Mouse (Mus musculus) CD4-positive helper T cell, adult 2 months (primary cell): ENCODE measurements around the gene G2e3.

Source experiments
- DNase-seq: peaks from one replicate; pipeline ENCODE4 v3.0.0-alpha.2; 2012; ENCODE audit warnings: low read depth, missing footprints, low spot score

G2e3 gene

GRCm38 (mm10) chr12:51347988-51348697 is at the start of gene G2e3:
TSS of gene G2e3 (plus strand) at chr12:51348061.
- peak; percentile 89 for DNase-seq

GRCm38 (mm10) chr12:51323604-51324003 is 24.3 kb upstream of the G2e3 start:
- no peak for DNase-seq

- no peak for DNase-seq
These were observed 21.0 kb upstream of the G2e3 start for GRCm38 (mm10) chr12:51326819-51327218.

- no peak for DNase-seq
These were observed 10.8 kb upstream of the G2e3 start for GRCm38 (mm10) chr12:51337014-51337413.

- no peak for DNase-seq
These were observed 1.7 kb upstream of the G2e3 start for GRCm38 (mm10) chr12:51346121-51346520.

GRCm38 (mm10) chr12:51348698-51348998 is 787 bp downstream of the G2e3 start:
- no peak for DNase-seq

GRCm38 (mm10) chr12:51355296-51355695 is 7.4 kb downstream of the G2e3 start:
- peak; percentile 9 for DNase-seq

GRCm38 (mm10) chr12:51361294-51361693 is 13.4 kb downstream of the G2e3 start:
- no peak for DNase-seq

- no peak for DNase-seq
These were observed 15.0 kb downstream of the G2e3 start for GRCm38 (mm10) chr12:51362898-51363297.

- DNase-seq: no peak
These were observed 20.6 kb downstream of the G2e3 start for GRCm38 (mm10) chr12:51368504-51368903.

GRCm38 (mm10) chr12:51377003-51377887 is 29.4 kb downstream of the G2e3 start, which contains the start of gene Scfd1:
TSS of gene Scfd1 (plus strand) at chr12:51377510.
- peak; percentile 97 for DNase-seq

GRCm38 (mm10) chr12:51377888-51378190 is 30.0 kb downstream of the G2e3 start:
- DNase-seq: no peak

GRCm38 (mm10) chr12:51399871-51400270 is 52.0 kb downstream of the G2e3 start:
- DNase-seq: no peak

GRCm38 (mm10) chr12:51402060-51402698 is 54.3 kb downstream of the G2e3 start:
- peak; percentile 9 for DNase-seq

GRCm38 (mm10) chr12:51403987-51404586 is 56.2 kb downstream of the G2e3 start:
- DNase-seq: no peak

GRCm38 (mm10) chr12:51411362-51411761 is 63.5 kb downstream of the G2e3 start:
- no peak for DNase-seq
